ENCODE assay signal across 19 mouse cellular contexts in the genomic region with DNA sequence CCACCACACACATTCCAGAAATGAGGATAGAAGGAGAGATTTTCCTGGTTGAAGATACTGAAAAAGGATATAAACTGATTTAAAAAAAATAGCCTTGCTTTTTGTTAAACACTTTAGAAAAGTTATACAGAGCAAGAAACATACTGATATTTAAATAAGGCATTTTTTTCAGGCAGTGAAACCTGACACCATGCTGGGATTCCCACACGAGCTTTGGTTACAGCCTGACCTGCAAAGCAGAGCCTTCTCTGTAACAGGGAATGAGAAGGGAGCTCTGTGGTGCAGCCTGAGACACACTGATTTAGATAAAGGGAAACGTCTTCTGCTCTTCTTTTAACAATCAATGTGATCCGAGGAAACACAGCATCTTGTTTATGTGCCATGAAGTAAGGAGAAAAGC. TPM values are rescaled to one million over a fixed set of nuclear protein-coding genes. Genes with fewer than 3 reads are reported as not detected.
DNase-seq lines count a peak whose midpoint lies in the region; ATAC-seq and TF ChIP-seq lines count a peak whose summit lies in the region.
"Had no signal": no experiment of that assay in that cellular context is flagged by ENCODE, and none has a peak within 500 bp of the region (broad histone marks: within the 10 kb centered on the region; RNA-seq: fewer than 3 reads in every experiment).

No protein-coding gene starts in this region.

- no peaks in the 10 kb centered on the region for H3K9me3 ChIP-seq in forebrain, embryonic 13.5 days (replicated peaks)
- no peaks in the 10 kb centered on the region for H3K9me3 ChIP-seq in forebrain, embryonic 12.5 days
- H3K9me3 ChIP-seq in kidney, postnatal 0 days (replicated peaks; ENCODE audit: low read length): no peaks in the 10 kb centered on the region
- H3K9me3 ChIP-seq in limb, embryonic 14.5 days (ENCODE audit: control insufficient read depth, low read length): no peaks in the 10 kb centered on the region
- H3K9me3 ChIP-seq in midbrain, embryonic 16.5 days (replicated peaks; ENCODE audit: control insufficient read depth, low read length, poor library complexity, severe bottlenecking): no peaks in the 10 kb centered on the region
- H3K9me3 ChIP-seq: liver, embryonic 15.5 days; midbrain, embryonic 12.5 days had no signal

- H3K27me3 ChIP-seq in forebrain, embryonic 13.5 days: no peaks in the 10 kb centered on the region
- no peaks in the 10 kb centered on the region for H3K27me3 ChIP-seq in forebrain, embryonic 12.5 days
- no peaks in the 10 kb centered on the region for H3K27me3 ChIP-seq in kidney, postnatal 0 days (ENCODE audit: insufficient read depth, low read length)
- H3K27me3 ChIP-seq in kidney, adult 2 months (replicated peaks; ENCODE audit: control insufficient read depth, insufficient read depth, low read length): no peaks in the 10 kb centered on the region
- no peaks in the 10 kb centered on the region for H3K27me3 ChIP-seq in limb, embryonic 14.5 days (ENCODE audit: control insufficient read depth, insufficient read depth, low read length)
- H3K27me3 ChIP-seq in midbrain, embryonic 16.5 days (ENCODE audit: control insufficient read depth, insufficient read depth, low read depth, low read length): no peaks in the 10 kb centered on the region
- H3K27me3 ChIP-seq: liver, embryonic 15.5 days; midbrain, embryonic 12.5 days had no signal

- peaks cover 36% of the 10 kb centered on the region for H3K36me3 ChIP-seq in forebrain, embryonic 13.5 days (ENCODE audit: poor library complexity, severe bottlenecking)
- H3K36me3 ChIP-seq in forebrain, embryonic 12.5 days (replicated peaks): peaks cover 29% of the 10 kb centered on the region
- 0 out of 2 replicates have a peak, but pooled peaks cover 5% of the 10 kb centered on the region for H3K36me3 ChIP-seq in kidney, postnatal 0 days (ENCODE audit: insufficient read depth, low read length)
- no peaks in the 10 kb centered on the region for H3K36me3 ChIP-seq in kidney, adult 2 months (ENCODE audit: control insufficient read depth, insufficient read depth, low read length)
- peaks cover 29% of the 10 kb centered on the region for H3K36me3 ChIP-seq in limb, embryonic 14.5 days (ENCODE audit: control insufficient read depth, insufficient read depth, low read length)
- peaks cover 13% of the 10 kb centered on the region for H3K36me3 ChIP-seq in midbrain, embryonic 16.5 days (ENCODE audit: control insufficient read depth, insufficient read depth, low read length)

- no peak for TF ChIP-seq CTCF in kidney, postnatal 0 days (IDR thresholded peaks at IDR 0.05; ENCODE audit: low read depth)
- TF ChIP-seq CTCF in kidney, adult 2 months (conservative IDR thresholded peaks at IDR 0.05; ENCODE audit: insufficient read depth, insufficient read length, low read depth, low read length): no peak

- WGBS in forebrain, embryonic 13.5 days: 12% methylated on average over 3 of the region's 3 CpGs
- 7% methylated on average over 3 of the region's 3 CpGs for WGBS in forebrain, embryonic 12.5 days
- WGBS in kidney, postnatal 0 days: 1% methylated on average over 3 of the region's 3 CpGs
- 10% methylated on average over 3 of the region's 3 CpGs for WGBS in kidney, adult 2 months
- WGBS in limb, embryonic 14.5 days: 6% methylated on average over 3 of the region's 3 CpGs
- WGBS in midbrain, embryonic 16.5 days: 17% methylated on average over 3 of the region's 3 CpGs

- ATAC-seq in forebrain, embryonic 13.5 days: no peak
- no peak for ATAC-seq in forebrain, embryonic 12.5 days (ENCODE audit: low FRiP score)
- ATAC-seq in kidney, postnatal 0 days (replicated peaks; ENCODE audit: low FRiP score, low read depth): no peak
- peak; percentile 31; the same call in 1 of the 2 replicates for ATAC-seq in limb, embryonic 14.5 days (ENCODE audit: low FRiP score, low read depth)
- ATAC-seq in midbrain, embryonic 16.5 days: no peak
- ATAC-seq: hindbrain, embryonic 16.5 days had no signal

- peak overlapping the region; percentile 35; the same call in 1 of the 2 replicates for H3K27ac ChIP-seq in forebrain, embryonic 13.5 days
- no peak overlapping the region for H3K27ac ChIP-seq in forebrain, embryonic 12.5 days
- no peak overlapping the region for H3K27ac ChIP-seq in kidney, postnatal 0 days
- H3K27ac ChIP-seq in kidney, adult 2 months (ENCODE audit: insufficient read depth, low read depth, low read length): no peak overlapping the region
- peak overlapping the region; percentile 58 for H3K27ac ChIP-seq in limb, embryonic 14.5 days (replicated peaks; ENCODE audit: low read depth, low read length)
- H3K27ac ChIP-seq in midbrain, embryonic 16.5 days (ENCODE audit: low read length): no peak overlapping the region
- H3K27ac ChIP-seq: liver, embryonic 15.5 days; midbrain, embryonic 12.5 days had no signal

- TF ChIP-seq POLR2A in kidney, adult 2 months (IDR thresholded peaks at IDR 0.05; ENCODE audit: low read depth, low read length): no peak
- TF ChIP-seq POLR2A in limb, embryonic 14.5 days (IDR thresholded peaks at IDR 0.05; ENCODE audit: borderline replicate concordance, extremely low read depth, insufficient read depth, insufficient read length): no peak

- peak; percentile 53 for DNase-seq in kidney, postnatal 0 days (ENCODE audit: low spot score)
- DNase-seq in kidney, adult 2 months: no peak
- peak; percentile 24 for DNase-seq in embryo, embryonic 9.5 days (ENCODE audit: extremely low spot score)
- DNase-seq in limb, embryonic 14.5 days (ENCODE audit: low spot score): peak; percentile 39
- no peak for DNase-seq in spleen, adult 18-20 months
- DNase-seq: adrenal gland, adult 8-10 months; cerebellum, adult 11-12 months; gastrocnemius, postnatal 36 days; heart, postnatal 10 days; kidney, postnatal 10 days; lung, postnatal 36 days; thymus, postnatal 36 days had no signal

- H3K9ac ChIP-seq in forebrain, embryonic 13.5 days: no peak overlapping the region
- H3K9ac ChIP-seq in forebrain, embryonic 12.5 days: no peak overlapping the region
- H3K9ac ChIP-seq in kidney, postnatal 0 days (ENCODE audit: low read depth, low read length): no peak overlapping the region
- H3K9ac ChIP-seq in limb, embryonic 14.5 days (ENCODE audit: low read depth, low read length, severe bottlenecking): no peak overlapping the region
- no peak overlapping the region for H3K9ac ChIP-seq in midbrain, embryonic 16.5 days (ENCODE audit: low read depth, low read length)
- H3K9ac ChIP-seq: liver, embryonic 15.5 days; midbrain, embryonic 12.5 days had no signal

- H3K4me2 ChIP-seq in forebrain, embryonic 13.5 days: no peak overlapping the region
- no peak overlapping the region for H3K4me2 ChIP-seq in forebrain, embryonic 12.5 days
- no peak overlapping the region for H3K4me2 ChIP-seq in kidney, postnatal 0 days (ENCODE audit: low read length)
- no peak overlapping the region for H3K4me2 ChIP-seq in limb, embryonic 14.5 days (replicated peaks; ENCODE audit: low read depth, low read length, severe bottlenecking)
- no peak overlapping the region for H3K4me2 ChIP-seq in midbrain, embryonic 16.5 days (ENCODE audit: low read length)
- H3K4me2 ChIP-seq: liver, embryonic 15.5 days; midbrain, embryonic 12.5 days had no signal

- peaks cover 13% of the 10 kb centered on the region for H3K4me1 ChIP-seq in forebrain, embryonic 13.5 days
- H3K4me1 ChIP-seq in forebrain, embryonic 12.5 days: peaks cover 11% of the 10 kb centered on the region
- 0 out of 2 replicates have a peak, but pooled peaks cover 3% of the 10 kb centered on the region for H3K4me1 ChIP-seq in kidney, postnatal 0 days (replicated peaks; ENCODE audit: insufficient read depth, low read length)
- no peaks in the 10 kb centered on the region for H3K4me1 ChIP-seq in kidney, adult 2 months (ENCODE audit: control insufficient read depth, insufficient read depth, low read length)
- H3K4me1 ChIP-seq in limb, embryonic 14.5 days (ENCODE audit: control insufficient read depth, insufficient read depth, low read length): peaks cover 13% of the 10 kb centered on the region
- H3K4me1 ChIP-seq in midbrain, embryonic 16.5 days (ENCODE audit: control insufficient read depth, insufficient read depth, low read length): peaks cover 6% of the 10 kb centered on the region; the same call in 1 of the 2 replicates

- no peak overlapping the region for H3K4me3 ChIP-seq in forebrain, embryonic 13.5 days
- H3K4me3 ChIP-seq in forebrain, embryonic 12.5 days (replicated peaks): no peak overlapping the region
- no peak overlapping the region for H3K4me3 ChIP-seq in kidney, postnatal 0 days (replicated peaks; ENCODE audit: low read depth, low read length)
- H3K4me3 ChIP-seq in kidney, adult 2 months (ENCODE audit: insufficient read depth, low read depth, low read length): no peak overlapping the region
- H3K4me3 ChIP-seq in limb, embryonic 14.5 days (replicated peaks; ENCODE audit: low read length): no peak overlapping the region
- no peak overlapping the region for H3K4me3 ChIP-seq in midbrain, embryonic 16.5 days (ENCODE audit: low read depth, low read length)
- H3K4me3 ChIP-seq: liver, embryonic 15.5 days; midbrain, embryonic 12.5 days had no signal

RNA-seq across cellular contexts. Expression of a gene that starts 2.4 kb away (rescaled TPM):
- polyA plus RNA-seq in forebrain, embryonic 13.5 days (2015; fragmentation: Nextera tagmentation; extraction: Ambion mirVana): 9.6 and 10.6 TPM in 2 replicates
- 6.0 and 6.1 TPM in 2 replicates for polyA plus RNA-seq in forebrain, embryonic 12.5 days (2016; fragmentation: Nextera tagmentation; extraction: Ambion mirVana)
- 2.8 and 3.8 TPM in 2 replicates for polyA plus RNA-seq in kidney, postnatal 0 days (2015; fragmentation: Nextera tagmentation; extraction: Ambion mirVana)
- 1.7 and 1.9 TPM in 2 replicates for polyA plus RNA-seq in kidney, adult 2 months (2012; rRNA removed)
- 6.5 and 7.3 TPM in 2 replicates for polyA plus RNA-seq in limb, embryonic 14.5 days (2012; rRNA removed)
- polyA plus RNA-seq in limb, embryonic 14.5 days (2014; fragmentation: Nextera tagmentation; extraction: Ambion mirVana): 4.9 and 5.4 TPM in 2 replicates
- 13.4 and 13.7 TPM in 2 replicates for polyA plus RNA-seq in midbrain, embryonic 16.5 days (2015; fragmentation: Nextera tagmentation; extraction: Ambion mirVana)

RNA-seq across cellular contexts. Expression of a gene that starts 19.1 kb away (rescaled TPM):
- 10.3 and 11.8 TPM in 2 replicates for polyA plus RNA-seq in forebrain, embryonic 13.5 days (2015; fragmentation: Nextera tagmentation; extraction: Ambion mirVana)
- polyA plus RNA-seq in forebrain, embryonic 12.5 days (2016; fragmentation: Nextera tagmentation; extraction: Ambion mirVana): 4.7 and 8.9 TPM in 2 replicates
- polyA plus RNA-seq in kidney, postnatal 0 days (2015; fragmentation: Nextera tagmentation; extraction: Ambion mirVana): 2.7 and 3.7 TPM in 2 replicates
- polyA plus RNA-seq in kidney, adult 2 months (2012; rRNA removed): 0.29 and 0.42 TPM in 2 replicates
- polyA plus RNA-seq in limb, embryonic 14.5 days (2012; rRNA removed): 3.3 and 3.7 TPM in 2 replicates
- 6.8 and 7.7 TPM in 2 replicates for polyA plus RNA-seq in limb, embryonic 14.5 days (2014; fragmentation: Nextera tagmentation; extraction: Ambion mirVana)
- polyA plus RNA-seq in midbrain, embryonic 16.5 days (2015; fragmentation: Nextera tagmentation; extraction: Ambion mirVana): 10.2 and 13.4 TPM in 2 replicates

RNA-seq across cellular contexts. Expression of a gene that starts 36.6 kb away (rescaled TPM):
- polyA plus RNA-seq in forebrain, embryonic 13.5 days (2015; fragmentation: Nextera tagmentation; extraction: Ambion mirVana): 1.7 and 3.5 TPM in 2 replicates
- polyA plus RNA-seq in forebrain, embryonic 12.5 days (2016; fragmentation: Nextera tagmentation; extraction: Ambion mirVana): 2.7 and 6.9 TPM in 2 replicates
- polyA plus RNA-seq in kidney, postnatal 0 days (2015; fragmentation: Nextera tagmentation; extraction: Ambion mirVana): 0.83 and 1.8 TPM in 2 replicates
- polyA plus RNA-seq in kidney, adult 2 months (2012; rRNA removed): 0.07 TPM in 1 of 2 replicates, not detected in the other
- 1.1 and 1.2 TPM in 2 replicates for polyA plus RNA-seq in limb, embryonic 14.5 days (2012; rRNA removed)
- polyA plus RNA-seq in limb, embryonic 14.5 days (2014; fragmentation: Nextera tagmentation; extraction: Ambion mirVana): 3.5 and 3.6 TPM in 2 replicates
- 2.0 and 3.2 TPM in 2 replicates for polyA plus RNA-seq in midbrain, embryonic 16.5 days (2015; fragmentation: Nextera tagmentation; extraction: Ambion mirVana)
- polyA plus RNA-seq: liver, embryonic 15.5 days; spleen, adult 2 months had no signal

RNA-seq across cellular contexts. Expression of a gene that starts 36.7 kb away (rescaled TPM):
- 19.3 and 20.9 TPM in 2 replicates for polyA plus RNA-seq in forebrain, embryonic 13.5 days (2015; fragmentation: Nextera tagmentation; extraction: Ambion mirVana)
- 13.5 and 16.2 TPM in 2 replicates for polyA plus RNA-seq in forebrain, embryonic 12.5 days (2016; fragmentation: Nextera tagmentation; extraction: Ambion mirVana)
- 9.5 and 9.6 TPM in 2 replicates for polyA plus RNA-seq in kidney, postnatal 0 days (2015; fragmentation: Nextera tagmentation; extraction: Ambion mirVana)
- polyA plus RNA-seq in kidney, adult 2 months (2012; rRNA removed): 1.4 and 2.1 TPM in 2 replicates
- 8.0 and 9.3 TPM in 2 replicates for polyA plus RNA-seq in limb, embryonic 14.5 days (2012; rRNA removed)
- 11.0 and 13.2 TPM in 2 replicates for polyA plus RNA-seq in limb, embryonic 14.5 days (2014; fragmentation: Nextera tagmentation; extraction: Ambion mirVana)
- polyA plus RNA-seq in midbrain, embryonic 16.5 days (2015; fragmentation: Nextera tagmentation; extraction: Ambion mirVana): 18.1 and 18.7 TPM in 2 replicates

RNA-seq across cellular contexts. Expression of a gene that starts 41.0 kb away (rescaled TPM):
- 118 and 121 TPM in 2 replicates for polyA plus RNA-seq in forebrain, embryonic 13.5 days (2015; fragmentation: Nextera tagmentation; extraction: Ambion mirVana)
- 129 TPM in 2 replicates for polyA plus RNA-seq in forebrain, embryonic 12.5 days (2016; fragmentation: Nextera tagmentation; extraction: Ambion mirVana)
- 79.8 and 84.7 TPM in 2 replicates for polyA plus RNA-seq in kidney, postnatal 0 days (2015; fragmentation: Nextera tagmentation; extraction: Ambion mirVana)
- 13.2 and 18.1 TPM in 2 replicates for polyA plus RNA-seq in kidney, adult 2 months (2012; rRNA removed)
- polyA plus RNA-seq in limb, embryonic 14.5 days (2012; rRNA removed): 53.3 and 63.7 TPM in 2 replicates
- polyA plus RNA-seq in limb, embryonic 14.5 days (2014; fragmentation: Nextera tagmentation; extraction: Ambion mirVana): 140 and 159 TPM in 2 replicates
- polyA plus RNA-seq in midbrain, embryonic 16.5 days (2015; fragmentation: Nextera tagmentation; extraction: Ambion mirVana): 79.5 and 87.9 TPM in 2 replicates

Comparison
In these comparisons a context has a peak if more than half of its experiments do, and no peak if none do; other contexts are left out.
1. H3K27ac ChIP-seq: peak in forebrain, embryonic 13.5 days (single experiment) and limb, embryonic 14.5 days (single experiment); none in forebrain, embryonic 12.5 days (single experiment), kidney, postnatal 0 days (single experiment), kidney, adult 2 months (single experiment) and midbrain, embryonic 16.5 days (single experiment).
2. DNase-seq: peak in kidney, postnatal 0 days (single experiment), embryo, embryonic 9.5 days (single experiment) and limb, embryonic 14.5 days (single experiment); none in kidney, adult 2 months (single experiment) and spleen, adult 18-20 months (0 of 2).